Mouse (Mus musculus) bone marrow, adult 2 months (tissue): Measurements from ENCODE around the gene Mical3.

ENCODE experiments used
- CTCF ChIP-seq: fragments of 200-500 bp; IDR thresholded peaks from 2 replicates; pipeline ENCODE4 v1.5.1; 2011; ENCODE audit warnings: low read length, control low read depth; ENCODE audit not compliant: control insufficient read depth, insufficient read depth
- POLR2A ChIP-seq: fragments of 200-500 bp; IDR thresholded peaks from 2 replicates; pipeline ENCODE4 v1.6.1; 2011; ENCODE audit warnings: low read depth, mild to moderate bottlenecking, control low read depth, low read length, borderline replicate concordance; ENCODE audit not compliant: control insufficient read depth

DNA sequence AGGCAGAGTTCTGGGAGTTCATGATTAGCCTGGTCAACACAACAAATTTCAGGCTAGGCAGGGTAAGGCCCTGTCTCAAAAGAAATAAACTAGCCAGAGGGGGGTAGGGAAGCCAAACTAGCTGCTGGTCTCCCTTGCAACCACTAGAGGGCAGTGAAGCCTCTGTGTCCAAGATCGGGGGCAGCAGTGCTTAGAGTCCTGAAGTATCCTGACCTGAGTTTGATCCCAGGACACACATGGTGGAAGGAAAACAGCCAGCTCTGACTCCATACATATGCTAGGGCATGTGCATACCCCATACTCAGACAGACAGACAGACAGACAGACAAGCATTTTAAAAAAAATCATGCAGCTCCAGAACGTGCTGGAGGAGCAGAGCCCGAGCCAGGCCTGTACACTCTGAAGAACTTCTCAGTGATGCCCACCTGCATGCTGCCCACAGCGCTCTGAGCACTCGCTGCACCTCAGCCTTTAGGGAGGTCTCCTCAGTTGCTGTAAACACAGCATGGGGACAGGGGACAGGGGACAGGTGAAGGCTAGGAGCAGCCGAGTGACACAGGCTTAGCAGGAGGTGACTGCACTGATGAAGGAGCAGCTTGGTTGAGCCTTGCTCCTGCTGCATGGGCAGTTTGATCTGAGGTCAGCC lies 232.5 kb downstream of the Mical3 start:
- TF ChIP-seq POLR2A (no peak), CTCF (peak; percentile 93)
